27 mouse cellular contexts compared by ENCODE assay signal in genomic region chr19:44157005-44157404, GRCm38 (mm10). TPM values are rescaled to one million over a fixed set of nuclear protein-coding genes. Genes with fewer than 3 reads are reported as not detected.
DNase-seq lines count a peak whose midpoint lies in the region; ATAC-seq and TF ChIP-seq lines count a peak whose summit lies in the region.
"Had no signal": no experiment of that assay in that cellular context is flagged by ENCODE, and none has a peak within 500 bp of the region (broad histone marks: within the 10 kb centered on the region; RNA-seq: fewer than 3 reads in every experiment).

No protein-coding gene starts in this region.

- H3K4me3 ChIP-seq in testis, adult 2 months (ENCODE audit: control insufficient read depth, low read depth, low read length): peak overlapping the region; percentile 90
- H3K4me3 ChIP-seq in forebrain, embryonic 15.5 days: no peak overlapping the region
- H3K4me3 ChIP-seq: embryonic facial prominence, embryonic 13.5 days; embryonic facial prominence, embryonic 15.5 days; erythroblast, embryonic 14.5 days; forebrain, embryonic 10.5 days; forebrain, embryonic 12.5 days had no signal

- ATAC-seq in forebrain, embryonic 15.5 days (replicated peaks): no peak
- ATAC-seq: CD4-positive, CD25-positive, alpha-beta regulatory T cell, adult 4 months; forebrain, embryonic 14.5 days; forebrain, postnatal 0 days; Patski had no signal

- 94% methylated on average over 10 of the region's 10 CpGs for WGBS in forebrain, embryonic 15.5 days

- H3K27me3 ChIP-seq in testis, adult 2 months (ENCODE audit: control insufficient read depth, insufficient read depth, low read length): no peaks in the 10 kb centered on the region
- peaks cover 6% of the 10 kb centered on the region; the same call in 1 of the 2 replicates for H3K27me3 ChIP-seq in forebrain, embryonic 15.5 days

- peak overlapping the region; percentile 77 for H3K27ac ChIP-seq in testis, adult 2 months (ENCODE audit: control insufficient read depth, insufficient read depth, low read depth, low read length)
- H3K27ac ChIP-seq in forebrain, embryonic 15.5 days (replicated peaks): no peak overlapping the region
- H3K27ac ChIP-seq: embryonic facial prominence, embryonic 13.5 days; embryonic facial prominence, embryonic 15.5 days; forebrain, embryonic 10.5 days; forebrain, embryonic 12.5 days had no signal

- H3K9ac ChIP-seq in forebrain, embryonic 15.5 days (replicated peaks): no peak overlapping the region
- H3K9ac ChIP-seq: embryonic facial prominence, embryonic 13.5 days; embryonic facial prominence, embryonic 15.5 days; forebrain, embryonic 12.5 days; forebrain, postnatal 0 days had no signal

- TF ChIP-seq CTCF in testis, adult 2 months (IDR thresholded peaks at IDR 0.05; ENCODE audit: control insufficient read depth, insufficient read depth, insufficient replicate concordance, low read depth, low read length): no peak

- peak; percentile 88 for DNase-seq in heart, adult 11 months
- no peak for DNase-seq in heart, adult 9 months (ENCODE audit: low spot score in 2 of 2)
- no peak for DNase-seq in testis, postnatal 10 days (ENCODE audit: low spot score)
- DNase-seq: adrenal gland, adult 2 months; adrenal gland, postnatal 10 days; adrenal gland, postnatal 25 days; B cell, adult 2 months; cerebellum, adult 11 months; cerebellum, adult 18-20 months; cerebellum, adult 8-10 months; cerebellum, adult 9-11 months; cerebellum, postnatal 14 days; cerebellum, postnatal 36 days; embryo, embryonic 11 days; forebrain, postnatal 0 days had no signal

- H3K9me3 ChIP-seq in forebrain, embryonic 15.5 days: no peaks in the 10 kb centered on the region
- H3K9me3 ChIP-seq: embryonic facial prominence, embryonic 13.5 days; embryonic facial prominence, embryonic 15.5 days; forebrain, embryonic 10.5 days; forebrain, embryonic 12.5 days; G1E had no signal

- no peak overlapping the region for H3K4me2 ChIP-seq in forebrain, embryonic 15.5 days (replicated peaks)
- H3K4me2 ChIP-seq: embryonic facial prominence, embryonic 13.5 days; embryonic facial prominence, embryonic 15.5 days; forebrain, embryonic 12.5 days had no signal

- TF ChIP-seq POLR2A in testis, adult 2 months (IDR thresholded peaks at IDR 0.05; ENCODE audit: control insufficient read depth, low read depth, low read length): peak; percentile 45; the same call in 1 of the 2 replicates

- no peaks in the 10 kb centered on the region for H3K36me3 ChIP-seq in testis, adult 2 months (ENCODE audit: control insufficient read depth, insufficient read depth, low read length)
- H3K36me3 ChIP-seq in forebrain, embryonic 15.5 days: no peaks in the 10 kb centered on the region
- H3K36me3 ChIP-seq: embryonic facial prominence, embryonic 13.5 days; embryonic facial prominence, embryonic 15.5 days; forebrain, embryonic 10.5 days; forebrain, embryonic 12.5 days; G1E had no signal

- peaks cover 12% of the 10 kb centered on the region for H3K4me1 ChIP-seq in testis, adult 2 months (ENCODE audit: control insufficient read depth, insufficient read depth, low read length)
- no peaks in the 10 kb centered on the region for H3K4me1 ChIP-seq in forebrain, embryonic 15.5 days
- H3K4me1 ChIP-seq: embryonic facial prominence, embryonic 13.5 days; embryonic facial prominence, embryonic 15.5 days; forebrain, embryonic 10.5 days; forebrain, embryonic 12.5 days had no signal

RNA-seq across cellular contexts. Expression of gene Bloc1s2, which starts 10.8 kb away (rescaled TPM):
- 44.8 and 48.6 TPM in 2 replicates for polyA plus RNA-seq in testis, adult 2 months (2012; rRNA removed)
- 145 and 149 TPM in 2 replicates for polyA plus RNA-seq in forebrain, embryonic 15.5 days (2015; fragmentation: Nextera tagmentation; extraction: Ambion mirVana)

RNA-seq across cellular contexts. Expression of gene Cwf19l1, which starts 21.3 kb away (rescaled TPM):
- 6.8 and 6.9 TPM in 2 replicates for polyA plus RNA-seq in testis, adult 2 months (2012; rRNA removed)
- polyA plus RNA-seq in forebrain, embryonic 15.5 days (2015; fragmentation: Nextera tagmentation; extraction: Ambion mirVana): 36.2 and 37.2 TPM in 2 replicates

RNA-seq across cellular contexts. Expression of gene Pkd2l1, which starts 35.2 kb away (rescaled TPM):
- 9.2 and 11.5 TPM in 2 replicates for polyA plus RNA-seq in testis, adult 2 months (2012; rRNA removed)
- 0.06 and 0.13 TPM in 2 replicates for polyA plus RNA-seq in forebrain, embryonic 15.5 days (2015; fragmentation: Nextera tagmentation; extraction: Ambion mirVana)
- polyA plus RNA-seq: adrenal gland, adult 2 months; CD4-positive, CD25-positive, alpha-beta regulatory T cell, adult 4 months; embryonic facial prominence, embryonic 11.5 days; embryonic facial prominence, embryonic 13.5 days; embryonic facial prominence, embryonic 15.5 days; erythroblast, embryonic 14.5 days; G1E had no signal

RNA-seq across cellular contexts. Expression of gene Scd3, which starts 46.1 kb away (rescaled TPM):
- polyA plus RNA-seq in testis, adult 2 months (2012; rRNA removed): 7.1 and 9.0 TPM in 2 replicates
- 1.5 and 1.9 TPM in 2 replicates for polyA plus RNA-seq in forebrain, embryonic 15.5 days (2015; fragmentation: Nextera tagmentation; extraction: Ambion mirVana)
- polyA plus RNA-seq: adrenal gland, adult 2 months; CD4-positive, CD25-positive, alpha-beta regulatory T cell, adult 4 months; erythroblast, embryonic 14.5 days; G1E had no signal

RNA-seq across cellular contexts. Expression of gene Chuk, which starts 49.7 kb away (rescaled TPM):
- polyA plus RNA-seq in testis, adult 2 months (2012; rRNA removed): 11.8 and 18.3 TPM in 2 replicates
- polyA plus RNA-seq in forebrain, embryonic 15.5 days (2015; fragmentation: Nextera tagmentation; extraction: Ambion mirVana): 66.0 and 67.5 TPM in 2 replicates
